Mouse (Mus musculus) layer of hippocampus, adult 8-10 months (tissue): ENCODE data around the gene Stard13. TPM values are rescaled to one million over a fixed set of nuclear protein-coding genes. Genes with fewer than 3 reads are reported as not detected.

Experiments used
- DNase-seq, 2 experiments: peaks; one replicate each; pipeline ENCODE4 v3.0.0; 2022; ENCODE audit warnings: low spot score in 2 of 2
- total RNA-seq, 4 experiments: library from RNA; stranded (reverse); gene quantifications; 2 replicates each; pipeline ENCODE4 v1.2.4; 2022

The Stard13 gene
- total RNA-seq, 4 experiments from 2014 or later, result 24.2 to 30.2 (median 24.4) TPM

GRCm38 (mm10) chr5:151022939-151023338 lies 210.7 kb downstream of the Stard13 start:
- no peak for DNase-seq

- DNase-seq, result no peak
Observed at GRCm38 (mm10) chr5:151022026-151022425, 211.6 kb downstream of the Stard13 start.

- no peak for DNase-seq
Observed at GRCm38 (mm10) chr5:151020831-151021230, 212.8 kb downstream of the Stard13 start.

DNA sequence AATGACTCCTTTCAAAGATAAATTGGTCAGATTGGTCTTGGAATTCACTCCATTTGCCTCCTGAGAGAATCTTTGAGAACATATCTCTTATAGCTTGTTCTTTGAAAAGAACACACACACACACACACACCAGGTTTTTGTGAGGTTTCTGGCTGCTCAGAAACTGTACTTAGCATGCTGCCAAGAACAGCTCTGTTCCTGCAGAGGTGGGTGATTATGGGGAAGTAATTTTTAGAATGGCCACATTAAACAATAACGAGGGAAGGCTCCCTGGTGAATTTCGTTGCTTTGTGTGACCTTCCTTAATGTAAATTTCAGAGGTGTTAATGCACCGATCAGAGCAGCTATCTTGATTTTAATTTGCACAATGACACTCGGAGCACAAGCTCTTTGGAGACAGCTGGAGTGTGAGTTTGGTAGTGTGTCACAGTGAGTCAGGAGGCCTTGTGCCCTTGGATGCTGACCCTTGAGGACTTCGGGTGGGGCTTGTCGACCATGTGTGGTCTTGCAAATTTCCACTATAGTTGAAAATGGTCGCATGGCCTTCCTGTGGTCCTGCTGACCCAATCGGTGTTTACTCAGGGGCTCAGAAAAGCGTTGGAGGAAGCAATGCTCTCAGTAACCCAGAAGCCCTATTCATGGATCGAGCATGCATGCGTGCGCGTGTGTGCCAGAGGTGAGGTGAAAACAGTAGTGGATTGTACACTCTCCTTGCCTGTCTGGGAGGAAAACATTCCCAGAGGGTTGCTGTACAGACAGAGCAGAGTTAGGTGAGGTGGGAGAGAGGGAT lies 213.4 kb downstream of the Stard13 start:
- no peak for DNase-seq

DNA sequence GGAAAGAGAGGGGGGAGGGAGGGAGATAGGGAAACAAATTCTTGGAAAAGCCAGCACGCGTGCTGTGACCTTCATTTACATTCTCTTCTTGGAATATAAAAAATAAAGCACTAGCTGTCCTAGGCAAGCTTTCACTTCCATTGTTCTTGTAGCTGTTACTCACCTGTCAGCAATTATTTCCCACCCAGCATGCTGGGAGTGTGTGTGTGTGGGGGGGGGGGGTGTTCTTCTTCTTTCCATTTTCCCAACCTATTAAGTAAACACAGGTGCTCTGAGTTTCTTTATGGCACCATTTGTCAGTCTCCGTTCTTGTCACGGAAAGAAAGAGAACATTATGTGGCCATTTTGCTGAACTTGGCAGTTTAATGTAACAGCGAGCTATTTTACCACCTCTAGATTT lies 214.7 kb downstream of the Stard13 start:
- no peak for DNase-seq

- DNase-seq, result no peak
Observed at GRCm38 (mm10) chr5:151018450-151018849, 215.2 kb downstream of the Stard13 start.

- no peak for DNase-seq
Observed at GRCm38 (mm10) chr5:151004216-151004755, 229.3 kb downstream of the Stard13 start.

DNA sequence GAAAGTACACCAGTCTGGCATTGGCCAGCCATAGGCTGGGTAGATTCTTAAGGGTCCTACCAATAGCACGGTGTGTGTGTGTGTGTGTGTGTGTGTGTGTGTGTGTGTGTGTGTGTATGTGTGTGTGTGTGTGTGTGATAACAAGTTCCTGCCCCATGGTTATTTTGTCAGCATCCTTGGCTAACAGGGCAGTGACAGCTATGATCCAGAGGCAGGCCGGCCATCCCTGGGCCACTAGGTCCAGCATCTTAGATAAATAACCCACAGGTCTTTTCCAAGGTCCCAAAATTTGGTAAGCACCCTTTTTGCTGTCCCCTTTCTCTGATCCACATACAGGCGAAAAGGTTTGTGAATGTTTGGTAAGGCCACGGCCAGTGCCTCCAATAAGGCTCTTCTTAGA lies 231.6 kb downstream of the Stard13 start:
- no peak for DNase-seq

- DNase-seq, result no peak
Observed at GRCm38 (mm10) chr5:151001111-151001510, 232.5 kb downstream of the Stard13 start.

- DNase-seq, result no peak
Observed at GRCm38 (mm10) chr5:150996586-150996985, 237.1 kb downstream of the Stard13 start.

DNA sequence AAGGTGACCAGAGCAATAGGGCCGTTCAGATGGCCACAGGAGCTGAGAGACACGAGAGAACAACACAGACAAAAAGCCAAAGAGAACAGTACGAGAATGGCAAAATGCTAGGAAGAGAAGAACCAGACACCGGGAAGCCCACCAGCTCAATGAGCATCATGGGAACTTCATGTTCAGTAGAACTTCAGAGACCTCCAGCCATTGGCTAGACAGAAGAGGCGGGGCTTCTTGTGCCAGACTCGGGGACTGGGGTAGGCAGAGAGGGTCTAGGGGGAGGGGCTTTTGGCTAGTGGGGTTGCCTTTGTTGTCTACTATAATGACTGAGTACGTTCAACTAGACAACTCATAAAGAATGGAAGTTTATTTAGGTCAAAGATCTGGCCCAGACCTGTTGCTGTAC lies 239.5 kb downstream of the Stard13 start:
- DNase-seq, result no peak

Other genes starting within 250 kb of the Stard13 start
- not detected for gene Gm42906, start 194.3 kb upstream of the Stard13 start, total RNA-seq